Mouse (Mus musculus) myocyte (in vitro differentiated cells): ENCODE data around the gene Mbd3.

Experiments used
- CEBPB ChIP-seq: IDR thresholded peaks from 2 replicates; pipeline ENCODE4 v1.6.1; 2011; ENCODE audit warnings: mild to moderate bottlenecking, moderate library complexity; ENCODE audit not compliant: poor library complexity, insufficient read depth, severe bottlenecking
- E2F4 ChIP-seq: IDR thresholded peaks from one replicate; pipeline ENCODE4 v1.6.1; 2011; ENCODE audit warnings: mild to moderate bottlenecking, control low read depth, moderate library complexity; ENCODE audit not compliant: insufficient read depth
- MAX ChIP-seq: IDR thresholded peaks from one replicate; pipeline ENCODE4 v1.6.1; 2011; ENCODE audit warnings: low read depth, mild to moderate bottlenecking, control low read depth
- MYOD1 ChIP-seq, 3 experiments: IDR thresholded peaks; one replicate each; pipeline ENCODE4 v1.6.1; 2011; ENCODE audit warnings: control low read depth in 2 of 3, low read depth in 2 of 3, mild to moderate bottlenecking in 2 of 3, moderate library complexity in 1 of 3; ENCODE audit not compliant: insufficient read length in 2 of 3, control insufficient read depth in 1 of 3
- MYOG ChIP-seq, 3 experiments: IDR thresholded peaks; one replicate each; pipeline ENCODE4 v1.6.1; 2011; ENCODE audit warnings: control low read depth in 2 of 3, low read depth in 2 of 3, mild to moderate bottlenecking in 2 of 3; ENCODE audit not compliant: insufficient read length in 2 of 3, control insufficient read depth in 1 of 3, insufficient read depth in 1 of 3
- POLR2A ChIP-seq: IDR thresholded peaks from one replicate; pipeline ENCODE4 v1.6.1; 2011; ENCODE audit warnings: low read depth, mild to moderate bottlenecking, control low read depth, moderate library complexity; ENCODE audit not compliant: insufficient read length
- POLR2AphosphoS2 ChIP-seq: IDR thresholded peaks from one replicate; pipeline ENCODE4 v1.6.1; 2011; ENCODE audit warnings: low read depth, control low read depth; ENCODE audit not compliant: insufficient read length
- REST ChIP-seq: IDR thresholded peaks from one replicate; pipeline ENCODE4 v1.6.1; 2011; ENCODE audit warnings: mild to moderate bottlenecking, control low read depth, moderate library complexity; ENCODE audit not compliant: insufficient read depth, insufficient read length
- TCF12 ChIP-seq: IDR thresholded peaks from one replicate; pipeline ENCODE4 v1.6.1; 2011; ENCODE audit warnings: mild to moderate bottlenecking, control low read depth; ENCODE audit not compliant: poor library complexity, insufficient read depth, severe bottlenecking
- TCF3 ChIP-seq: IDR thresholded peaks from one replicate; pipeline ENCODE4 v1.6.1; 2011; ENCODE audit warnings: low read depth, control low read depth; ENCODE audit not compliant: insufficient read length
- USF1 ChIP-seq: IDR thresholded peaks from one replicate; pipeline ENCODE4 v1.6.1; 2011; ENCODE audit warnings: low read depth, mild to moderate bottlenecking, control low read depth, moderate library complexity

DNA sequence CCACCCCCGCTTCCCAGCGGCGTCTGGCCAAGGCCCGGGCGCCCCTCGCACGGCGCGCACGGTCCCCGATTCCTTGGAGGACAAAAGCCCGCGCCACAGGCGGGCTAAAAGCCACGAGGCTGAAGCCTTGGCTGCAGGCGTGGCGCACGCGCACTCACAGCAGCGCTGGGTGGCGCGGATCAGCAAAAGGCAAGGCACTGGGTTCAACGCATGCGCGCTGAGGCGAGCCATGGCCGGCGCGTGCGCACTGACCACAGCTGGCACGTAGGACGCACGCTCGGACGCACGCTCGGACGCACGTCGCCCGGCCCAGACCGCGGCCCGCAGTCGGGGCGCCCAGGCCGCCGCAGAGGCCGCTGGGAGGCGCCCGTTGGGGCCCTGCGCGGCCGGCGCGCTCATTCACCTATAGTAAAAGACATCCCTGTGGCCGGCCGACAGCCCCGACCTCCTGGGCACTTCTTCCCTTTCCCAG, 595 bp downstream of the Mbd3 start:
- no peak for TF ChIP-seq TCF12
- peak; percentile 99 for TF ChIP-seq POLR2AphosphoS2
- peak; percentile 96 for TF ChIP-seq POLR2A
- peak in 2 of 3 experiments; percentile 58 to 60 for TF ChIP-seq MYOG (IDR thresholded peaks at IDR 0.05; ENCODE audit: control insufficient read depth in 1 of 3, insufficient read depth in 1 of 3, insufficient read length in 2 of 3, low read depth in 2 of 3)
- TF ChIP-seq TCF3, result no peak
- TF ChIP-seq MAX, result no peak
- TF ChIP-seq E2F4, result no peak
- TF ChIP-seq USF1, result no peak
- TF ChIP-seq MYOD1 (IDR thresholded peaks at IDR 0.05; ENCODE audit: control insufficient read depth in 1 of 3, insufficient read length in 2 of 3, low read depth in 2 of 3), result peak in 2 of 3 experiments; percentile 35 to 66
- no peak for TF ChIP-seq CEBPB
- TF ChIP-seq REST, result peak; percentile 8
